Mouse (Mus musculus) neural tube, embryonic 14.5 days (tissue): ENCODE measurements around the gene Igf2bp1. TPM values are rescaled to one million over a fixed set of nuclear protein-coding genes. Genes with fewer than 3 reads are reported as not detected.
"Not testable (repeated sequence)": the region's sequence is repeated elsewhere in the genome, so short reads cannot be mapped to it uniquely, and the experiment has no call there.

Source experiments
- ATAC-seq: fragments of 200-750 bp; cut with Nextera tagmentation; 2 replicates; pipeline ENCODE4 v1.8.0; 2017; ENCODE audit warnings: low read depth, mild to moderate bottlenecking, moderate TSS enrichment, moderate library complexity
- H3K27ac ChIP-seq: fragments of 300-500 bp; sonication (generic); 2 replicates; pipeline ENCODE4 v1.5.1; 2014; ENCODE audit warnings: low read depth, mild to moderate bottlenecking, control low read depth, low read length, moderate library complexity, mixed read lengths
- H3K27me3 ChIP-seq: fragments of 300-500 bp; sonication (generic); 2 replicates; pipeline ENCODE4 v1.6.1; 2014; ENCODE audit warnings: low read length; ENCODE audit not compliant: control insufficient read depth, insufficient read depth
- H3K36me3 ChIP-seq: fragments of 300-500 bp; sonication (generic); 2 replicates; pipeline ENCODE4 v1.6.1; 2014; ENCODE audit warnings: low read length, mixed read lengths; ENCODE audit not compliant: control insufficient read depth, insufficient read depth
- H3K4me1 ChIP-seq: fragments of 300-500 bp; sonication (generic); 2 replicates; pipeline ENCODE4 v1.6.1; 2014; ENCODE audit warnings: low read length; ENCODE audit not compliant: control insufficient read depth, insufficient read depth
- H3K4me2 ChIP-seq: fragments of 300-500 bp; sonication (generic); 2 replicates; pipeline ENCODE4 v1.6.1; 2014; ENCODE audit warnings: mild to moderate bottlenecking, low read depth, low read length, control low read depth
- H3K4me3 ChIP-seq: fragments of 300-500 bp; sonication (generic); 2 replicates; pipeline ENCODE4 v1.5.1; 2014; ENCODE audit warnings: low read depth, low read length, control low read depth, mixed read lengths
- H3K9ac ChIP-seq: fragments of 300-500 bp; sonication (generic); replicated peaks from 2 replicates; pipeline ENCODE4 v1.6.1; 2014; ENCODE audit warnings: low read depth, mild to moderate bottlenecking, control low read depth, low read length, mixed read lengths
- H3K9me3 ChIP-seq: fragments of 300-500 bp; sonication (generic); 2 replicates; pipeline ENCODE4 v1.6.1; 2016; ENCODE audit warnings: low read length; ENCODE audit not compliant: control insufficient read depth
- WGBS: fragments of 180-500 bp; shearing (Covaris S2); extraction: QIAGEN DNeasy Blood & Tissue Kit; methylation state at CpG from one replicate; pipeline ENCODE4 v1.1.7; 2014; 5-methylcytosine and 5-hydroxymethylcytosine counted together
- polyA plus RNA-seq: library from polyadenylated mRNA; unstranded; fragments of >200 nt; fragmentation: Nextera tagmentation; extraction: Ambion mirVana; gene quantifications from 2 replicates; pipeline ENCODE4 v1.2.1, GENCODE M21; 2014

Gene Igf2bp1
- polyA plus RNA-seq, 1 experiment from 2014 or later = 3.0 TPM

GRCm38 (mm10) chr11:95924215-95924614 is 81.5 kb downstream of the Igf2bp1 start:
- Histone ChIP-seq H3K9me3 (peaks cover 3% of the 10 kb centered on the region; the same call in 1 of the 2 replicates), H3K9ac (no peak overlapping the region), H3K27ac (no peak overlapping the region), H3K4me1 (no peaks in the 10 kb centered on the region), H3K4me2 (no peak overlapping the region), H3K27me3 (no peaks in the 10 kb centered on the region), H3K4me3 (no peak overlapping the region), H3K36me3 (no peaks in the 10 kb centered on the region)
- WGBS = 3% methylated on average over 2 of the region's 2 CpGs
- no peak for ATAC-seq

- H3K27me3 ChIP-seq, ATAC-seq, H3K36me3 ChIP-seq, H3K9ac ChIP-seq, H3K27ac ChIP-seq, H3K4me3 ChIP-seq, H3K4me1 ChIP-seq, H3K4me2 ChIP-seq, H3K9me3 ChIP-seq: not testable (repeated sequence)
- 5% methylated on average over 4 of the region's 6 CpGs for WGBS
Measured at GRCm38 (mm10) chr11:95923477-95923876, 82.3 kb downstream of the Igf2bp1 start.

- Histone ChIP-seq H3K36me3 (no peaks in the 10 kb centered on the region), H3K27ac (no peak overlapping the region), H3K4me2 (no peak overlapping the region), H3K9ac (no peak overlapping the region), H3K4me1 (no peaks in the 10 kb centered on the region), H3K9me3 (peaks cover 1% of the 10 kb centered on the region; the same call in 1 of the 2 replicates), H3K27me3 (peaks cover 5% of the 10 kb centered on the region; the same call in 1 of the 2 replicates), H3K4me3 (no peak overlapping the region)
- ATAC-seq = no peak
- WGBS = 51% methylated on average over 12 of the region's 12 CpGs
Measured at GRCm38 (mm10) chr11:95921991-95922621, 83.6 kb downstream of the Igf2bp1 start.

- no peaks in the 10 kb centered on the region for H3K4me1 ChIP-seq
- H3K36me3 ChIP-seq = no peaks in the 10 kb centered on the region
- no peaks in the 10 kb centered on the region for H3K9me3 ChIP-seq
- H3K27ac ChIP-seq = no peak overlapping the region
- H3K9ac ChIP-seq = no peak overlapping the region
- no peak overlapping the region for H3K4me2 ChIP-seq
- WGBS = 2% methylated on average over 5 of the region's 5 CpGs
- ATAC-seq = no peak
- H3K27me3 ChIP-seq = peaks cover 28% of the 10 kb centered on the region
- no peak overlapping the region for H3K4me3 ChIP-seq
Measured at GRCm38 (mm10) chr11:95916426-95916825, 89.3 kb downstream of the Igf2bp1 start.

GRCm38 (mm10) chr11:95915006-95915710 is 90.6 kb downstream of the Igf2bp1 start:
- no peak for ATAC-seq
- Histone ChIP-seq H3K9me3 (no peaks in the 10 kb centered on the region), H3K27ac (no peak overlapping the region), H3K27me3 (peaks cover 28% of the 10 kb centered on the region), H3K9ac (no peak overlapping the region), H3K4me1 (no peaks in the 10 kb centered on the region), H3K4me2 (peak overlapping the region; percentile 22; the same call in 1 of the 2 replicates), H3K36me3 (no peaks in the 10 kb centered on the region), H3K4me3 (no peak overlapping the region; the same call in 1 of the 2 replicates)
- under 1% methylated on average over 28 of the region's 28 CpGs for WGBS

GRCm38 (mm10) chr11:95914571-95914991 is 91.2 kb downstream of the Igf2bp1 start, which contains the start of gene B4galnt2:
Gene B4galnt2 (minus strand): TSS chr11:95914891.
- no peak within 1 kb of the TSS for H3K9ac ChIP-seq
- H3K36me3 ChIP-seq = no peaks in the 10 kb centered on the region
- no peaks in the 10 kb centered on the region for H3K4me1 ChIP-seq
- under 1% methylated on average over 35 of the region's 35 CpGs for WGBS
- peaks cover 28% of the 10 kb centered on the region for H3K27me3 ChIP-seq
- H3K9me3 ChIP-seq = no peaks in the 10 kb centered on the region
- no peak for ATAC-seq
- no peak within 1 kb of the TSS for H3K27ac ChIP-seq
- no peak within 1 kb of the TSS; the same call in 1 of the 2 replicates for H3K4me3 ChIP-seq
- peak within 1 kb of the TSS; percentile 22; the same call in 1 of the 2 replicates for H3K4me2 ChIP-seq

- ATAC-seq = no peak
- Histone ChIP-seq H3K4me2 (peak overlapping the region; percentile 22; the same call in 1 of the 2 replicates), H3K27ac (no peak overlapping the region), H3K27me3 (peaks cover 28% of the 10 kb centered on the region), H3K4me1 (no peaks in the 10 kb centered on the region), H3K9me3 (no peaks in the 10 kb centered on the region), H3K9ac (no peak overlapping the region), H3K4me3 (no peak overlapping the region; the same call in 1 of the 2 replicates), H3K36me3 (no peaks in the 10 kb centered on the region)
- 1% methylated on average over 14 of the region's 14 CpGs for WGBS
Measured at GRCm38 (mm10) chr11:95913959-95914566, 91.7 kb downstream of the Igf2bp1 start.

- ATAC-seq = no peak
- no peak overlapping the region for H3K4me3 ChIP-seq
- WGBS = 14% methylated on average over 7 of the region's 7 CpGs
Measured at GRCm38 (mm10) chr11:95911579-95911978, 94.2 kb downstream of the Igf2bp1 start.

More at GRCm38 (mm10) chr11:95911579-95911978, 94.2 kb downstream of the Igf2bp1 start:
- Histone ChIP-seq H3K4me2 (no peak overlapping the region), H3K9me3 (no peaks in the 10 kb centered on the region), H3K27me3 (peaks cover 22% of the 10 kb centered on the region), H3K36me3 (no peaks in the 10 kb centered on the region), H3K27ac (no peak overlapping the region), H3K9ac (no peak overlapping the region), H3K4me1 (no peaks in the 10 kb centered on the region)
